Mouse (Mus musculus) embryonic facial prominence, embryonic 14.5 days (tissue): ENCODE results near the gene Dydc2. TPM values are rescaled to one million over a fixed set of nuclear protein-coding genes. Genes with fewer than 3 reads are reported as not detected.
A peak's percentile ranks its signal among the peaks of the same experiment; 100 is the strongest.

Source experiments
- ATAC-seq: fragments of 200-750 bp; cut with Nextera tagmentation; 2 replicates; pipeline ENCODE4 v1.8.0; 2017; ENCODE audit warnings: low read depth, moderate number of reproducible peaks, moderate TSS enrichment
- DNase-seq: peaks from one replicate; pipeline ENCODE4 v3.0.0-alpha.2; 2015; ENCODE audit warnings: low spot score
- H3K27ac ChIP-seq: fragments of 300-500 bp; sonication (generic); replicated peaks from 2 replicates; pipeline ENCODE4 v1.5.1; 2014; ENCODE audit warnings: low read depth, mild to moderate bottlenecking, low read length, moderate library complexity
- H3K27me3 ChIP-seq: fragments of 300-500 bp; sonication (generic); replicated peaks from 2 replicates; pipeline ENCODE4 v1.6.1; 2014; ENCODE audit warnings: low read length; ENCODE audit not compliant: control insufficient read depth, insufficient read depth
- H3K36me3 ChIP-seq: fragments of 300-500 bp; sonication (generic); 2 replicates; pipeline ENCODE4 v1.6.1; 2014; ENCODE audit warnings: low read length, mixed read lengths; ENCODE audit not compliant: control insufficient read depth, insufficient read depth
- H3K4me1 ChIP-seq: fragments of 300-500 bp; sonication (generic); 2 replicates; pipeline ENCODE4 v1.6.1; 2014; ENCODE audit warnings: antibody characterized with exemption, low read length; ENCODE audit not compliant: control insufficient read depth, insufficient read depth
- H3K4me2 ChIP-seq: fragments of 300-500 bp; sonication (generic); 2 replicates; pipeline ENCODE4 v1.6.1; 2014; ENCODE audit warnings: low read depth, mild to moderate bottlenecking, low read length, moderate library complexity, mixed read lengths
- H3K4me3 ChIP-seq: fragments of 300-500 bp; sonication (generic); 2 replicates; pipeline ENCODE4 v1.5.1; 2014; ENCODE audit warnings: low read depth, mild to moderate bottlenecking, low read length
- H3K9ac ChIP-seq: fragments of 300-500 bp; sonication (generic); 2 replicates; pipeline ENCODE4 v1.6.1; 2014; ENCODE audit warnings: low read depth, mild to moderate bottlenecking, low read length, moderate library complexity, mixed read lengths
- H3K9me3 ChIP-seq: fragments of 300-500 bp; sonication (generic); 2 replicates; pipeline ENCODE4 v1.6.1; 2016; ENCODE audit warnings: low read length; ENCODE audit not compliant: control insufficient read depth
- WGBS: fragments of 180-500 bp; shearing (Covaris S2); extraction: QIAGEN DNeasy Blood & Tissue Kit; methylation state at CpG from one replicate; pipeline ENCODE4 v1.1.7; 2014; 5-methylcytosine and 5-hydroxymethylcytosine counted together
- polyA plus RNA-seq: library from polyadenylated mRNA; unstranded; fragments of >200 nt; fragmentation: Nextera tagmentation; extraction: Ambion mirVana; gene quantifications from 2 replicates; pipeline ENCODE4 v1.2.1, GENCODE M21; 2014

Dydc2 gene
- polyA plus RNA-seq, 1 experiment from 2014 or later = 0.29 TPM

GRCm38 (mm10) chr14:41096296-41096860, 27.4 kb upstream of the Dydc2 start:
- WGBS = 87% methylated on average over 3 of the region's 3 CpGs
- no peaks in the 10 kb centered on the region for H3K4me1 ChIP-seq
- no peak overlapping the region for H3K27ac ChIP-seq
- H3K9me3 ChIP-seq = no peaks in the 10 kb centered on the region
- ATAC-seq (no peak), DNase-seq (no peak)
- H3K4me2 ChIP-seq = no peak overlapping the region
- no peaks in the 10 kb centered on the region for H3K27me3 ChIP-seq
- no peaks in the 10 kb centered on the region for H3K36me3 ChIP-seq
- no peak overlapping the region for H3K4me3 ChIP-seq
- no peak overlapping the region for H3K9ac ChIP-seq

DNA sequence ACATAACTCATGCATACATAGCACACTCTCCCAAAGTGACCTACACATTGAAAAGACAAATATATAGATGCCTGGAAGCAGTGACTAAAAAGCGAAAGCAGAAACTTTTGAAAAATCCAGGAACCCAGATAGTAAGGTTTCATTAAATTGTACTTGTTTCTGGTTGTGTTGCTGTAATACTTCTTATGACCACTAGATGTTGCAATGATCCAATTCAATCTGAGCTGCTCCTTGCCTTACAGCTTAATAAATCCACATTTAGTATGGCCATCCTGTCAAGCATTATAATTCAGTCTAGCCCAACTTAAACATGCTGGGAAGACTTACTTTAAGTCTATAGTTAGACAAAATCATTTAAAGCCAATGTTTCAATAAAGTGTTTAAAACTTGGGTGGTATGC, 25.1 kb upstream of the Dydc2 start:
- no peaks in the 10 kb centered on the region for H3K36me3 ChIP-seq
- no peaks in the 10 kb centered on the region for H3K27me3 ChIP-seq
- no peaks in the 10 kb centered on the region for H3K9me3 ChIP-seq
- no peak overlapping the region for H3K9ac ChIP-seq
- WGBS = 57% methylated on average over 1 of the region's 1 CpGs
- H3K27ac ChIP-seq = no peak overlapping the region
- H3K4me2 ChIP-seq = no peak overlapping the region
- no peak overlapping the region for H3K4me3 ChIP-seq
- ATAC-seq (no peak), DNase-seq (peak; percentile 17)
- no peaks in the 10 kb centered on the region for H3K4me1 ChIP-seq

DNA sequence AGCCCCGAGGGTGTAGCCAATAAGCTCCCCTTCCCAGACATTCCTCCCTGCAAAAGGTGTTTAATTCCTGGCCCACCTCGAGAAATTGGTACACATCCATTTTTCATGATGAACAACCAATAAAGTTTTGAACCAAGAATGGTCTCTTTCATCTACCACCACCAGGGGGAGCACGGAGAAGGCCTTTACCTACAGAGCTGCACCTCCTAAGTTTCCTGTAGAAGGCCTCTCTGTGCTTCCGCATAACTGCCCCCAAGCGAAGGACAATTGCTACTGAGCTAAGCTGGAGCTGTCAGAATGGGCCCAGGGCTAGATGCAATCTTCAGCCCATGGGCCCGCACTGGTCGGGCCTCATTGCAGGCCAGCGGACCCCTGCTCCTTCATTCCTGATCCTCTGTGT, 21.8 kb upstream of the Dydc2 start:
- DNase-seq = peak; percentile 9

DNA sequence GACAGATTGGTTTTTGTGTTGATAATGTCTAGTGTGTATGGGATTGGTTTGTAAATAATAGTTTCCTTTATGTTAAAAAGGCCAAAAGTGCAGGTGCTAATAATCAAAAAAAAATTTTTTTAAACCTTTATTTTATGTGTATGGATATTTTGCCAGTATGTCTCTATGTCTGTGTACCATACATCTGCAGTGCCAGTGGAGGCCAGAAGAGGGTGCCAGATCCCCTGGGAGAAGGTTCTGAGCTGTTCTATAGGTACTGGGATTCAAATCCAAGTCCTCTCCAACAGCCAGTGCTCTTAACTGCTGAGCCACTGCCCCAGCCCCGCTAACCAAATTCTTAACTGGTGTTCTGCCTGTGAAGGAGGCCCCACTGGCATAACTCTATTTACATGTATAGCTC, 18.5 kb upstream of the Dydc2 start:
- WGBS = 76% methylated on average over 1 of the region's 1 CpGs
- DNase-seq (no peak), ATAC-seq (no peak)
- Histone ChIP-seq H3K4me3 (no peak overlapping the region), H3K9ac (no peak overlapping the region), H3K36me3 (no peaks in the 10 kb centered on the region), H3K27ac (no peak overlapping the region), H3K9me3 (no peaks in the 10 kb centered on the region), H3K27me3 (no peaks in the 10 kb centered on the region), H3K4me1 (no peaks in the 10 kb centered on the region), H3K4me2 (no peak overlapping the region)

More for the DNA sequence above, 21.8 kb upstream of the Dydc2 start:
- no peak for ATAC-seq
- Histone ChIP-seq H3K27me3 (no peaks in the 10 kb centered on the region), H3K4me3 (no peak overlapping the region), H3K27ac (no peak overlapping the region), H3K9me3 (no peaks in the 10 kb centered on the region), H3K4me2 (no peak overlapping the region), H3K36me3 (no peaks in the 10 kb centered on the region), H3K4me1 (no peaks in the 10 kb centered on the region), H3K9ac (no peak overlapping the region)
- 42% methylated on average over 8 of the region's 8 CpGs for WGBS

DNA sequence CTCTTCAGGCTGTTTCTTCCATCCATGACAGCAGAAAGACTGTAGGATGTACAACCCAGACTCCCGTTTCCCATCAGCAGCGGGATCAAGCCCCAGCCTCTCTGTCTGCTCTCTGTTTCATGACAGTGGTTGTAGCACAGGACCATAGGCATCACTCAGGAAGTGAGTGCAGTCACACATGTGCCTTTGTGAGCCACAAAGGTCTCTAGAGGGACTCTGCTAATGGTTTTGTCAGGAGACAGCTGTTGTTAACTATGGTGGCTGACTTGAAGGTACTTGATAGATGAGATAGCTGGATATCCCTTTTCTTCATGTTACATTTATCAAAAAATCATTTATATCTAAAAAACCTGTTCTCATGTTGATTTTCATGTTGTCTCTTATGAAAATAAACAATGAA, 13.4 kb upstream of the Dydc2 start:
- no peak overlapping the region for H3K4me3 ChIP-seq
- no peaks in the 10 kb centered on the region for H3K9me3 ChIP-seq
- DNase-seq (no peak), ATAC-seq (no peak)
- H3K4me2 ChIP-seq = no peak overlapping the region
- WGBS = 94% methylated on average over 2 of the region's 2 CpGs
- H3K27me3 ChIP-seq = no peaks in the 10 kb centered on the region
- H3K36me3 ChIP-seq = no peaks in the 10 kb centered on the region
- 0 out of 2 replicates have a peak, but pooled peaks cover 3% of the 10 kb centered on the region for H3K4me1 ChIP-seq
- H3K27ac ChIP-seq = no peak overlapping the region
- no peak overlapping the region for H3K9ac ChIP-seq

GRCm38 (mm10) chr14:41072944-41073275, 3.9 kb upstream of the Dydc2 start:
- DNase-seq (no peak), ATAC-seq (no peak)
- Histone ChIP-seq H3K4me1 (no peaks in the 10 kb centered on the region), H3K4me2 (peak overlapping the region; percentile 66), H3K9me3 (no peaks in the 10 kb centered on the region), H3K27ac (no peak overlapping the region), H3K9ac (peak overlapping the region; percentile 19; the same call in 1 of the 2 replicates), H3K4me3 (peak overlapping the region; percentile 42), H3K27me3 (no peaks in the 10 kb centered on the region), H3K36me3 (no peaks in the 10 kb centered on the region)
- 4% methylated on average over 8 of the region's 8 CpGs for WGBS

DNA sequence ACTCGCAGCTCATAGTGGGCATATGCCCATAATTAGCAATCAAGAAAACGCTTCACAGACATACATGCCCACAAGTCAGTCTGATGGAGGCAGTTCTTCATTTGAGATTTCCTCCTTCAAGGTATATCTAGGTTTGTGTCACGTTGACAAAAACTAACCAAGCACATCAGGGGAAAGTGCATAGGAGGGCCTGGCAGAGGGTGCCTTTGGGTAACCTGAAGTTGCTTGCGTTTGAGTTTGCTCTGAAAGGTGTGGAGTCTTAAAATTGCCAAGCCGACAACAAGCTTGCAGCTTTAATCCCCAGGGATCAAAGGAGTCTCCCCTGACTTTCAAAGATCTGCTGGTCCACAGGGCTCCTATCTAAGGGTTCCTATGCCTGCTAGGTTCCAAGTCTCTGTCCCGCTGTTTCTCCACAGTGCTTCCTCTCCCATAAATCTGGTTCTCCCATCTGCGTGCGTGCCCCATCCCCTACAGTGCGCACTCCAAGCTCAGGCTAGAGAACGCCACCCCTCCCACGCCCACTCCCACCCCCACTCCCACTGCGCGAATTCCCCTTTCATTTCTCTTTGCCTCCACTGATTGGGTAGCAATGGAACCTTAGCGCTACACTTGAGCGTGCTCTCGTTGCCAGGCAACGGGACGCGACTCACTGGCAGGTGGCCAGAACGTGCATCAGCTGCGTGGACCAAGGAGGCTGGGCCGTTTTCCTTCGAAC, 3.4 kb upstream of the Dydc2 start, which contains the start of gene Dydc1:
Gene Dydc1, plus strand, starts transcription at position 683 of the 715 bp plus-strand sequence.
- ATAC-seq = peak; percentile 93
- WGBS = 12% methylated on average over 22 of the region's 23 CpGs
- Histone ChIP-seq H3K4me1 (no peaks in the 10 kb centered on the region), H3K9me3 (no peaks in the 10 kb centered on the region), H3K27me3 (no peaks in the 10 kb centered on the region), H3K36me3 (no peaks in the 10 kb centered on the region), H3K4me2 (peak within 1 kb of the TSS; percentile 66), H3K27ac (no peak within 1 kb of the TSS), H3K4me3 (peak within 1 kb of the TSS; percentile 42), H3K9ac (peak within 1 kb of the TSS; percentile 19; the same call in 1 of the 2 replicates)
- peak; percentile 87 for DNase-seq

DNA sequence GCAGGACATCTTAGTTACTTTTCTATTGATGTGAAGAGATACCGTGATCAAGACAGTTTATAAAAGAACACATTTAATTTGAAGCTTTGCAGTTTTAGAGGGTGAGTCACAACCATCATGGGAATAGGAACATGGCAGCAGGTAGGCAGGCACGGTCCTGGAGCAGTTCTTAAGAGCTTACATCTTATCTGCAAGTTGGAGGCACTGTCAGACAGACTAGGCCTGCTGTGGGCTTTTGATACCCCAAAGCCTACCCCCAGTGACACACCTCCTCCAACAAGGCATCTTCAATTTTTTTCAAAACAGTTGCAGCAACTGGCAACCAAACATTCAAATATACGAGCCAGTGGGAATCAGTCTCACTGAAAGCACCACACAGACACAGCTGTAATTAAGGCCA, 1.3 kb upstream of the Dydc2 start:
- H3K9me3 ChIP-seq = no peaks in the 10 kb centered on the region
- no peaks in the 10 kb centered on the region for H3K27me3 ChIP-seq
- H3K4me1 ChIP-seq = no peaks in the 10 kb centered on the region
- H3K4me2 ChIP-seq = no peak overlapping the region
- H3K36me3 ChIP-seq = no peaks in the 10 kb centered on the region
- DNase-seq = no peak
- ATAC-seq = no peak
- no peak overlapping the region for H3K27ac ChIP-seq
- WGBS = 66% methylated on average over 3 of the region's 3 CpGs
- no peak overlapping the region for H3K9ac ChIP-seq
- no peak overlapping the region for H3K4me3 ChIP-seq

- H3K27ac ChIP-seq = no peak overlapping the region
- no peak overlapping the region for H3K9ac ChIP-seq
- H3K36me3 ChIP-seq = no peaks in the 10 kb centered on the region
- H3K9me3 ChIP-seq = no peaks in the 10 kb centered on the region
- 19% methylated on average over 1 of the region's 1 CpGs for WGBS
- H3K4me3 ChIP-seq = no peak overlapping the region
- ATAC-seq (no peak), DNase-seq (no peak)
- H3K4me1 ChIP-seq = no peaks in the 10 kb centered on the region
- no peak overlapping the region for H3K4me2 ChIP-seq
- H3K27me3 ChIP-seq = no peaks in the 10 kb centered on the region
Observed at GRCm38 (mm10) chr14:41066416-41066815, 2.6 kb downstream of the Dydc2 start.
